Mouse (Mus musculus) right cerebral cortex, postnatal 10 days (tissue): ENCODE results near the gene Mvk.

ENCODE experiments used
- DNase-seq, 2 experiments: peaks; one replicate each; pipeline ENCODE4 v3.0.0; 2021; ENCODE audit warnings: low spot score in 2 of 2

Gene Mvk

DNA sequence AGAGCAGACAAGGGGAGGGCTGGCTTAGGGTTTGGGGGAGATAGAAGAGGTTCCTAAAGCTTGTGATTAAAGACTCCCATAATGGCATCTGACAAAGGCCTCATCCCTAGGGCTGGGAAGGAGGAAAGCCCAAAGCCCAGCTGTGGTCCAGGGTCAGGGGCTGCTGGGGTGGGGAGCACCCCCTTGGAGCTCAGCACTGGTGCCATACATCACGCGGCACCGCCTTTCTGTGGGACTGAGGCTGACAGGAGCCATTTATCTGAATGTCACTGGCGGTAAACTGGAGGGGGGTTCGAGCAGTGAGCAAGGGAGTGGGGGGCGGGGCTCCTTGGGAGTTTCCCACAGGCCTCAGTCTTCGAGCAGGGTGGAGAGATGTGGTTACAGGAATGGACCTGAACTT is 65.4 kb downstream of the Mvk start:
- DNase-seq: no peak
